Mouse (Mus musculus): ENCODE results near the gene Msrb3. TPM values are rescaled to one million over a fixed set of nuclear protein-coding genes. Genes with fewer than 3 reads are reported as not detected.

Gene Msrb3
- polyA plus RNA-seq, 1 experiment from 2014 or later, result 41.0 TPM

DNA sequence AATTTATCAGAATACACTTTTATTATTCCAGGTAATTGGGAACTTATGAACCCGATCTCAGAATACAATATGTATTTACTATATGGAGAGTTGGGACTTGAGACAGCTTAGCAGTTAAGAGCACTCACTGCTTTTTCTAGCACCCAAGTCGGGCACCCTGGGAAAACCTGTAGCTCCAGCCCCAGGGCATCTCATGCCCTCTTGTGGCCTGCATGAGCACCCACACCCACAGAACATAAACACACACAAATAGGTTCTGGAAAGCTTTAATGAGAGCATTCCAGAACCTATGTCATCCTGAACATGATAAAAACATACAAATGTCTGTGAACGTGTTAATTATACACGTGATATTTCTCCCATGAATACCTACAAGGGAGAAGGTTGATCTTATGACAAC lies 13.1 kb upstream of the Msrb3 start:
- no peak overlapping the region for H3K9ac ChIP-seq (ENCODE audit: low read length)
- H3K27ac ChIP-seq (replicated peaks in 1 of 2; ENCODE audit: control insufficient read depth in 1 of 2, insufficient read depth in 1 of 2, low read depth in 2 of 2, low read length in 2 of 2), result no peak overlapping the region
- H3K4me2 ChIP-seq (ENCODE audit: low read length), result no peak overlapping the region
- no peak for ATAC-seq (ENCODE audit: insufficient number of reproducible peaks, insufficient read depth, low FRiP score, low read depth)
- no peaks in the 10 kb centered on the region for H3K9me3 ChIP-seq (ENCODE audit: control insufficient read depth, low read length)
- WGBS, result 72% methylated on average over 4 of the region's 4 CpGs
- H3K4me3 ChIP-seq (ENCODE audit: control insufficient read depth in 1 of 2, insufficient read depth in 1 of 2, low read depth in 1 of 2, low read length in 2 of 2), result no peak overlapping the region
- H3K36me3 ChIP-seq (ENCODE audit: control insufficient read depth, insufficient read depth, low read length), result no peaks in the 10 kb centered on the region
- H3K4me1 ChIP-seq (ENCODE audit: control insufficient read depth in 2 of 2, insufficient read depth in 2 of 2, low read length in 2 of 2), result peaks cover 13 to 36% of the 10 kb centered on the region in 2 experiments
- no peaks in the 10 kb centered on the region for H3K27me3 ChIP-seq (ENCODE audit: control insufficient read depth, insufficient read depth, low read length)

DNA sequence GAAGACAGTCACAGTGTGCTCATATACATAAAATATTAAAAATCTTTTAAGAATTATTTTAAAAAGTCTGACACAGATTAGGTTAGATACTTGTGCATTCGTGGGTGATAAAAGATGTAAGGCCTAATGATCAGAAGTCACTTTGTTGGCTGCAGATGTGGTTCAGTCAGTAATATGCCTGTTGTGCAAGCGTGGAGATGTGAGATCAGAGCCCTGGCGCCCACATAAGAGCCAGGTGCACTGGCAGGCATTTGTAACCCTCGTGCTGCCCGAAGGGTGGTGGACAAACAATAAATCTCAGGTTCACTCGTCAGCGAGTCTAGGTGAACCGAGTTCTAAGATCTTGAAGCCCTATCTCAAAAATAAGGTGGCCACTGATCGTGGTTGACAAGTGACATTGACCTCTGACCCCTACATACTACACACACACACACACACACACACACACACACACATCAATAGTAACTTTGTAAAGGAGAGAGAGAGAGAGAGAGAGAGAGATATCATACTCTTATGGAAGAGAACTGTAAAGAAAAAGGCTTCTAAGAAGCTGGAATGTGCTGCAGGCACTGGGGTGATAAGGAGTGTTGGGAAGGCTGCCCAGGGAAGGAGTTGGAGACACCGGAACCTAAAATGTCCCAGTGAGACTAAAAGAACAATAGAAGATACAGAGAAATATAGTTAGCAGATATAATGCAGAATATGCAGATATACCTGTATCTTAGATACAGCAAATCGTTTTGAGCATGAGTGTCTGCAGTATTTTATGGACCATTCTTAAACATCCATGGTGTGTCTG lies 10.1 kb upstream of the Msrb3 start:
- Histone ChIP-seq H3K4me1 (ENCODE audit: control insufficient read depth in 2 of 2, insufficient read depth in 2 of 2, low read length in 2 of 2) (peaks cover 3 to 15% of the 10 kb centered on the region in 2 experiments), H3K4me2 (ENCODE audit: low read length) (no peak overlapping the region), H3K36me3 (ENCODE audit: control insufficient read depth, insufficient read depth, low read length) (peaks cover 2% of the 10 kb centered on the region), H3K9me3 (ENCODE audit: control insufficient read depth, low read length) (no peaks in the 10 kb centered on the region), H3K27me3 (ENCODE audit: control insufficient read depth, insufficient read depth, low read length) (no peaks in the 10 kb centered on the region), H3K4me3 (ENCODE audit: control insufficient read depth in 1 of 2, insufficient read depth in 1 of 2, low read depth in 1 of 2, low read length in 2 of 2) (no peak overlapping the region), H3K27ac (replicated peaks in 1 of 2; ENCODE audit: control insufficient read depth in 1 of 2, insufficient read depth in 1 of 2, low read depth in 2 of 2, low read length in 2 of 2) (peak overlapping the region in 1 of 2 experiments; percentile 41; a peak in 3 of 4 replicates), H3K9ac (ENCODE audit: low read length) (no peak overlapping the region)
- 47% methylated on average over 11 of the region's 11 CpGs for WGBS
- ATAC-seq (ENCODE audit: insufficient number of reproducible peaks, insufficient read depth, low FRiP score, low read depth), result no peak

DNA sequence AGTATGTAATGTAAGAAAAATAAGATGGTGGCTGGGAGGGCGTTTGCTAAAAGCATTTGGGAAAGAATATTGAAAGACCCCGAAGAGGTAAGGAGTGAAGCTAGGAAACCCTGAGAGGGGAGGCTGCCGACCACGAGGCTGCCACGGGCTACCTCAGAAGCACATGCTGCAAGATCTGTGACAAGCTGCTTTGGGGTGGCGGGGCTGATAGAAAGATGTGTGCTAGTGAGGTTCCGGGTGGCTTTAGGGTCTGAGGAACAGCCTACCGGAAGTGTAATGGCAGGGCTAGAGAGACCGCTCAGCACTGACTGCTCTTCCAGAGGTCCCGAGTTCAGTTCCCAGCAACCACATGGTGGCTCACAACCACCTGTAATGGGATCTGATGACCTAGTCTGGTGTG lies 5.8 kb upstream of the Msrb3 start:
- peaks cover 7% of the 10 kb centered on the region for H3K36me3 ChIP-seq (ENCODE audit: control insufficient read depth, insufficient read depth, low read length)
- no peaks in the 10 kb centered on the region for H3K27me3 ChIP-seq (ENCODE audit: control insufficient read depth, insufficient read depth, low read length)
- no peak for ATAC-seq (ENCODE audit: insufficient number of reproducible peaks, insufficient read depth, low FRiP score, low read depth)
- H3K4me3 ChIP-seq (ENCODE audit: control insufficient read depth in 1 of 2, insufficient read depth in 1 of 2, low read depth in 1 of 2, low read length in 2 of 2), result no peak overlapping the region
- H3K4me2 ChIP-seq (ENCODE audit: low read length), result no peak overlapping the region
- H3K4me1 ChIP-seq (ENCODE audit: control insufficient read depth in 2 of 2, insufficient read depth in 2 of 2, low read length in 2 of 2), result peaks cover 12 to 25% of the 10 kb centered on the region in 2 experiments
- WGBS, result 85% methylated on average over 10 of the region's 10 CpGs
- H3K9me3 ChIP-seq (ENCODE audit: control insufficient read depth, low read length), result no peaks in the 10 kb centered on the region
- H3K9ac ChIP-seq (ENCODE audit: low read length), result no peak overlapping the region
- no peak overlapping the region for H3K27ac ChIP-seq (replicated peaks in 1 of 2; ENCODE audit: control insufficient read depth in 1 of 2, insufficient read depth in 1 of 2, low read depth in 2 of 2, low read length in 2 of 2)

DNA sequence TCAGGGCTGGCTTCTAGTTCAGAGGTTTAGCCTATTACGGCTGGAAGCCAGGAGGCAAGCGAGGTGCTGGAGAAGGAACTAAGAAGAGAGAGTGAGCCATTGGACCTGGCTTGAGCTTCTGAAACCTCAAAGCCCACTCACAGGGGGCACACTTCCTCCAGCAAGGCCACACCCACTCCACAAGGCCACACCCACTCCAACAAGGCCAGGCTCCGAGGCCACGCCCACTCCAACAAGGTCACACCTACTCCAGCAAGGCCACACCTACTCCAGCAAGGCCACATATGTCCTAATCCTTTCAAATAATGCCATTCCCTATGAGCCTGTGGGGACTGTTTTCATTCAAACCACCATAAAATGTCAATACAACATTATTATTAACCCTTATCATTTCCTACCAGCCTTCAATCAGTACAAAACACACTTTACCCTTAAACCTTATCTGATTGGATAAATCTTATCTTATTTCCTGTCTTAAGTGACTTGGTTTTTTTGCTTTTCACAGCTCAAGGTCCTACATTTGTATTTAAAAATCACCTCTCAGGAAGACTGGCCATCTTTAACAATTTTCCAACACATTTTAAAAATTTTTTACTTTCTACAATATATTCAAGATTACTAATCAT lies 5.1 kb upstream of the Msrb3 start:
- no peak for ATAC-seq (ENCODE audit: insufficient number of reproducible peaks, insufficient read depth, low FRiP score, low read depth)
- no peak overlapping the region for H3K27ac ChIP-seq (replicated peaks in 1 of 2; ENCODE audit: control insufficient read depth in 1 of 2, insufficient read depth in 1 of 2, low read depth in 2 of 2, low read length in 2 of 2)
- H3K36me3 ChIP-seq (ENCODE audit: control insufficient read depth, insufficient read depth, low read length), result peaks cover 7% of the 10 kb centered on the region
- 72% methylated on average over 4 of the region's 4 CpGs for WGBS
- no peak overlapping the region for H3K4me3 ChIP-seq (ENCODE audit: control insufficient read depth in 1 of 2, insufficient read depth in 1 of 2, low read depth in 1 of 2, low read length in 2 of 2)
- H3K4me2 ChIP-seq (ENCODE audit: low read length), result no peak overlapping the region
- H3K4me1 ChIP-seq (ENCODE audit: control insufficient read depth in 2 of 2, insufficient read depth in 2 of 2, low read length in 2 of 2), result peaks cover 11 to 17% of the 10 kb centered on the region in 2 experiments
- H3K27me3 ChIP-seq (ENCODE audit: control insufficient read depth, insufficient read depth, low read length), result no peaks in the 10 kb centered on the region
- no peak overlapping the region for H3K9ac ChIP-seq (ENCODE audit: low read length)
- H3K9me3 ChIP-seq (ENCODE audit: control insufficient read depth, low read length), result no peaks in the 10 kb centered on the region

DNA sequence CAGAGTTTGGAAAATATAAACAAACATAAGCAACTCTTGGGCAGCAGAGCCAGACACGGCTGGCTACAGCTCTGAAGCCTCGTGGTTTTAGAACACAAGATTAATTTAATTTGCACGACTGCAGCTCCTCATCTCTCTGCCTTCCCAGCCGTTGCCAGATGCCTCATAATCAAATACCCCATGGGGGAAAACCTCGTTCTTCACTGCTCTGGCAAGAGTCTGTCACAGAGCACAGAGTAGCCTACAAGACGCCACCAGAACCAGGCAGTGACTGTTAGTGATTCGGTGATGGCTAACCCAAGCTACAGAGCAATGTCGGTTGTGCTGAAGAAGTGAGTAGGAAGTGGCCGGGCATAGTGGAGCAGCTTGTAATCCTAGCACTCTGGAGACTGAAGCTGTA lies 2.8 kb upstream of the Msrb3 start:
- Histone ChIP-seq H3K9ac (ENCODE audit: low read length) (no peak overlapping the region), H3K4me3 (ENCODE audit: control insufficient read depth in 1 of 2, insufficient read depth in 1 of 2, low read depth in 1 of 2, low read length in 2 of 2) (no peak overlapping the region), H3K27me3 (ENCODE audit: control insufficient read depth, insufficient read depth, low read length) (no peaks in the 10 kb centered on the region), H3K4me2 (ENCODE audit: low read length) (no peak overlapping the region), H3K9me3 (ENCODE audit: control insufficient read depth, low read length) (no peaks in the 10 kb centered on the region), H3K36me3 (ENCODE audit: control insufficient read depth, insufficient read depth, low read length) (peaks cover 7% of the 10 kb centered on the region), H3K4me1 (ENCODE audit: control insufficient read depth in 2 of 2, insufficient read depth in 2 of 2, low read length in 2 of 2) (peaks cover 11 to 21% of the 10 kb centered on the region in 2 experiments), H3K27ac (replicated peaks in 1 of 2; ENCODE audit: control insufficient read depth in 1 of 2, insufficient read depth in 1 of 2, low read depth in 2 of 2, low read length in 2 of 2) (no peak overlapping the region)
- no peak for ATAC-seq (ENCODE audit: insufficient number of reproducible peaks, insufficient read depth, low FRiP score, low read depth)
- 62% methylated on average over 9 of the region's 9 CpGs for WGBS

DNA sequence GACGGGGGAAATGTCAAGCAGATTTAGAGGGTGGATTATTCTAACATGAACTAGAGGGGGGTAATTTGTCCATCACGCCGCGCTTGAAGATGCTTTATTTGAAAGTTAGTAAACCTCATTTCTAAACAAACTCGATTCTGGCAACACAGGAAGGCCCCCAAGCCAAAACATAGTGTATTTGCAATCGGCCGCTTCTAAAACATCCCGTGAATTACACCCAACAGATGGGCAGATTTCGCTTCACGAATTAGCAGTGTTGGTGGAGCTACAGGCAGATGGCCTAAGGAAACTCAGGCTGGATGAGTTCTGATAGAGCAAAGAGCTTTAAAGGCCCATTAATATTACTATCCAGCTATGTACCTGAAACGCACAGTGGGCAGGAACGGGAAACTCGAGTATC lies 1.2 kb upstream of the Msrb3 start:
- peak overlapping the region; percentile 76 for H3K4me2 ChIP-seq (ENCODE audit: low read length)
- H3K9me3 ChIP-seq (ENCODE audit: control insufficient read depth, low read length), result no peaks in the 10 kb centered on the region
- H3K27me3 ChIP-seq (ENCODE audit: control insufficient read depth, insufficient read depth, low read length), result no peaks in the 10 kb centered on the region
- H3K9ac ChIP-seq (ENCODE audit: low read length), result peak overlapping the region; percentile 98
- ATAC-seq (ENCODE audit: insufficient number of reproducible peaks, insufficient read depth, low FRiP score, low read depth), result no peak
- peak overlapping the region; percentile 74 to 97 for H3K27ac ChIP-seq (replicated peaks in 1 of 2; ENCODE audit: control insufficient read depth in 1 of 2, insufficient read depth in 1 of 2, low read depth in 2 of 2, low read length in 2 of 2)
- 58% methylated on average over 13 of the region's 13 CpGs for WGBS
- peaks cover 7% of the 10 kb centered on the region for H3K36me3 ChIP-seq (ENCODE audit: control insufficient read depth, insufficient read depth, low read length)
- H3K4me1 ChIP-seq (ENCODE audit: control insufficient read depth in 2 of 2, insufficient read depth in 2 of 2, low read length in 2 of 2), result peaks cover 18 to 34% of the 10 kb centered on the region in 2 experiments
- H3K4me3 ChIP-seq (ENCODE audit: control insufficient read depth in 1 of 2, insufficient read depth in 1 of 2, low read depth in 1 of 2, low read length in 2 of 2), result peak overlapping the region; percentile 25 to 87

DNA sequence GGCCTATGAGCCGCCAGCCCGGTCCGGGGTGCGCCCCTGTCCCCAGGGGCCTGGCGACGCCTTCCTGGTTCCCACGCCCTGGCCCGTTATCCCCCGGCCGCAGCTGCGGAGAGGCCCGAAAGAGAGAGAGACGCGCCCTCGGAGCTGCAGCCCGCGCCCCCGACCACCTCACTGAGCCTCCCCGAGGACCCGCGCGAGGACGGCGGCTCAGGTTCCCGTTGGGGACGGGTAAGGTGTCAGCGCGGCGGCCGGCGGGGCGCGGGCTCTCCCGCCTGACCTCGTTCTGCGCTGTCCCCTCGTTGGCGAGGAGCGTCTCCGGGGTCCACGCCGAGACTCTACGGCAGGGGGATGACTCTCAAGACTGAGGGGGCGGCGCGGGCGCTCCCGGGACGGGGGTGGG lies 544 bp downstream of the Msrb3 start:
- Histone ChIP-seq H3K4me2 (ENCODE audit: low read length) (peak overlapping the region; percentile 76), H3K9ac (ENCODE audit: low read length) (peak overlapping the region; percentile 98), H3K9me3 (ENCODE audit: control insufficient read depth, low read length) (no peaks in the 10 kb centered on the region), H3K36me3 (ENCODE audit: control insufficient read depth, insufficient read depth, low read length) (peaks cover under 1% of the 10 kb centered on the region), H3K27ac (replicated peaks in 1 of 2; ENCODE audit: control insufficient read depth in 1 of 2, insufficient read depth in 1 of 2, low read depth in 2 of 2, low read length in 2 of 2) (peak overlapping the region; percentile 97 to 98), H3K27me3 (ENCODE audit: control insufficient read depth, insufficient read depth, low read length) (no peaks in the 10 kb centered on the region), H3K4me3 (ENCODE audit: control insufficient read depth in 1 of 2, insufficient read depth in 1 of 2, low read depth in 1 of 2, low read length in 2 of 2) (peak overlapping the region; percentile 70 to 87), H3K4me1 (ENCODE audit: control insufficient read depth in 2 of 2, insufficient read depth in 2 of 2, low read length in 2 of 2) (peaks cover 24 to 48% of the 10 kb centered on the region in 2 experiments)
- peak; percentile 31 for ATAC-seq (ENCODE audit: insufficient number of reproducible peaks, insufficient read depth, low FRiP score, low read depth)
- WGBS, result under 1% methylated on average over 46 of the region's 49 CpGs
